Mouse (Mus musculus) gastrocnemius, adult 2 months (tissue): Measurements from ENCODE around the gene AC129217.1. TPM values are rescaled to one million over a fixed set of nuclear protein-coding genes. Genes with fewer than 3 reads are reported as not detected.
A peak's percentile ranks its signal among the peaks of the same experiment; 100 is the strongest.

Source experiments
- DNase-seq: peaks from one replicate; pipeline ENCODE4 v3.0.0; 2022
- H3K27ac ChIP-seq: fragments of 200-600 bp; 2 replicates; pipeline ENCODE4 v1.8.1; 2022; ENCODE audit warnings: mild to moderate bottlenecking
- H3K4me3 ChIP-seq: fragments of 200-600 bp; 2 replicates; pipeline ENCODE4 v1.8.1; 2022; ENCODE audit warnings: mild to moderate bottlenecking, moderate library complexity
- CTCF ChIP-seq: fragments of 200-600 bp; IDR thresholded peaks from 2 replicates; pipeline ENCODE4 v1.8.1; 2022; ENCODE audit warnings: antibody characterized with exemption, mild to moderate bottlenecking, moderate library complexity
- intact Hi-C: fragments of 180-260 bp; cut with DNase I; formaldehyde crosslinking; loops from one replicate; pipeline ENCODE4 v1.15.1; 2025
- microRNA-seq: library from miRNA; unstranded; fragments of <30 nt; microRNA quantifications from one replicate; pipeline ENCODE4 v1.2.0, GENCODE M21; 2021
- total RNA-seq, 2 experiments: library from RNA; stranded (reverse); gene quantifications; 2 replicates each; pipeline ENCODE4 v1.2.3; 2021

The AC129217.1 gene
- total RNA-seq, 2 experiments from 2014 or later: not detected

- intact Hi-C loops: no loop called here
- no peak overlapping the region for H3K4me3 ChIP-seq
- no peak for DNase-seq
- TF ChIP-seq CTCF: no peak
- H3K27ac ChIP-seq: no peak overlapping the region
Observed at GRCm38 (mm10) chr19:8886916-8887584, 57.5 kb downstream of the AC129217.1 start.

DNA sequence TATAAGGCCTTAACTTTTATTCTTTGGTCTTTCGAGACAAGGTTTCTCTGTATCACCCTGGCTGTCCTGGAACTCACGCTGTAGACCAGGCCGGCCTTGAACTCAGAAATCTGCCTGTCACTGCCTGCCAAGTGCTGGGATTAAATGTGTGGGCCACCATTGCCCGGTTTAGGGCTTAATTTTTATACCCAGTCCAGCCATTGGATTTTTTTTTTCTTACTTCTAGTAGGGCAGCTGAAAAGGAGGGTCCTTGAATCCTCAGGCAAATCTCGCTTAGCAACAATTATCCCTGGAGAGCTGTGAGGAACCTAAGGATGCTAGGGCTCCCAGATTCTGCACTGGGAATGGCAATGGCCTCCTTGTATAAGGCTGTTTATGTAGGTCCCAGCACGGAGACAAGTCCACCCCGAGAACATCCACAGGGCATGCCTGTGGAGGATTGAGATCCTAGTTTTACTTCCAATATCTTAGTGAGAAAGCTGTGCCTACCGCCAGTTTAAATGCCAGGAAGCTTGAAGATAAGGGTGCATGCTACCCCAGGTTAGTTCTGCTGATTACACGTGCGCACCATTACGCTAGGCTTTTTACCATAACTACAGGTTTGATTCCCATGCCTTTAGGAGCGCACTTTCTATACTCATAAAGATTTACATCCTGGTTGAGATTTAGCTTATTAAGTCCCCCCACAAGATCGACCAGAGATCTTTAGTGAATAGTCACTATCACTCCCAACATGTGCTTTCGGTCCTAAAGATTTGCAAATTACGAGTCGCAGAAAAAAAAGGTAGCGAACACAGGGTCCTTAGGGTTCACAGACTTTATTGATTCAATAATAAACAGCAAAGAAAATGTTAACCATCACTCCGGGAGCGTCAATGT, 58.3 kb downstream of the AC129217.1 start:
- TF ChIP-seq CTCF: no peak
- H3K27ac ChIP-seq: peak overlapping the region; percentile 90
- peak overlapping the region; percentile 82 for H3K4me3 ChIP-seq
- DNase-seq: no peak
- intact Hi-C loops: no loop called here

DNA sequence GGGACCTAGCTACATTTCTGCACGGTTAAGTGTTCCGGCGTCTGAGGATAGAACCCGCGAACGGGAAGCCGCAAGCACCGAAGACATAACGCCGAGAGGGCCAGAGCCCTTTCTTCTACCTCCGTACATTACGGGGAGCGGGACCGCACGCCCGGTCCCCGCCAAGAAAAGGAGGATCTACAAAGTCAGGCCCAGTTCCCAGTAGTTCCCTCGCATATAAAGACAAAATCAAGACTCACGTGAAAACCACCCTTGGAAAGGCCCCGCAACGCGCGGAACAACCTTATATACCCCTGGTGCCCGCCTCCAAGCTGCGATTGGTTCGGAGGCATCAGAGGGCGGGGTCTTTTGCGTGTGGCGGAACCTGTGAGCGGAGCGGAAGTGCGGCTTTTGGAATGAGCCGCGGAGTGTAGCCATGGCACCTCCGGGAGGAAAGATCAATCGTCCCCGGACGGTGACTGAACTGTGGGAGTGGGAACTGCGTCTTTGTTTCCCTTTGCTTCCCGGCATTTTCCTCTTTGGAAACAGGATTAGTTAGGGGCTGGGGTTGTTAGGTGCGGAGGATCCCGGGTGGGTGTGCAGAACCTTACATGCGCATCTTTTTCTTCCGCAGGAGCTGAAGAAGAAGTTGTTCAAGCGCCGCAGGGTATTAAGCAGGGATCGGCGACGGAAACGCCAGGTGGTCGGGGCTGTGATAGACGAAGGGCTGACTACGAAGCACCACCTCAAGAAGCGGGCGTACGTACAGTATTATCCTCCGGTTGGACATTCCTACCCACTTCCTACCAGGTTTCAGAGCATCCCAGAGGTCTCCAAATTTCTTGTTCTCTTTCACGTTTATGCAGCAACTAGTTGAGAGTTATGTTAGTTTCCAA, 59.2 kb downstream of the AC129217.1 start, which contains the start of the genes 1810009A15Rik and Gm49416:
1810009A15Rik (plus strand) TSS at position 343 of the 875 bp plus-strand sequence.
Gm49416 (plus strand) TSS at position 416 of the 875 bp plus-strand sequence.
- Histone ChIP-seq H3K27ac (peak within 1 kb of the TSS; percentile 90), H3K4me3 (peak within 1 kb of the TSS; percentile 82)
- no peak for TF ChIP-seq CTCF
- intact Hi-C loops: no loop called here
- peak; percentile 96 for DNase-seq

Small RNAs within 50 kb of the gene (microRNA-seq; reads per million reads assigned to microRNA genes)
- not detected for gene Mir5136

Other genes starting within 250 kb of the AC129217.1 start
- gene Slc22a8, start 238.5 kb upstream of the AC129217.1 start, total RNA-seq: not detected
- gene Slc22a6, start 211.7 kb upstream of the AC129217.1 start, total RNA-seq: not detected
- not detected for gene Chrm1, start 166.0 kb upstream of the AC129217.1 start, total RNA-seq
- 10 to 100 TPM; 33.9 to 35.1 TPM for gene Slc3a2, start 106.4 kb upstream of the AC129217.1 start, total RNA-seq
- 10 to 100 TPM; 15.4 to 16.4 TPM for gene Wdr74, start 93.9 kb upstream of the AC129217.1 start, total RNA-seq
- gene 1700092M07Rik, start 89.1 kb upstream of the AC129217.1 start, total RNA-seq: not detected
- 10 to 100 TPM; 20.8 to 22.1 TPM for gene Stx5a, start 88.4 kb upstream of the AC129217.1 start, total RNA-seq
- 10 to 100 TPM; 37.8 to 41.5 TPM for gene Nxf1, start 72.7 kb upstream of the AC129217.1 start, total RNA-seq
- 100 to 1,000 TPM in 1 of 2 experiments, 10 to 100 TPM in 1; 77.2 to 118 TPM for gene Tmem223, start 58.8 kb upstream of the AC129217.1 start, total RNA-seq
- 10 to 100 TPM in 1 of 2 experiments, 1 to 10 TPM in 1; 7.4 to 10.6 TPM for gene Tmem179b, start 55.3 kb upstream of the AC129217.1 start, total RNA-seq
- gene Taf6l, start 43.4 kb upstream of the AC129217.1 start, total RNA-seq: 1 to 10 TPM; 5.2 to 6.7 TPM
- 10 to 100 TPM; 35.6 to 42.6 TPM for gene Polr2g, start 31.2 kb upstream of the AC129217.1 start, total RNA-seq
- 1 to 10 TPM in 1 of 2 experiments, under 1 TPM in 1; 0.82 to 1.1 TPM for gene Zbtb3, start 27.2 kb upstream of the AC129217.1 start, total RNA-seq
- 10 to 100 TPM; 11.9 to 12.6 TPM for gene Ttc9c, start 10.4 kb upstream of the AC129217.1 start, total RNA-seq
- 10 to 100 TPM; 40.1 to 49.4 TPM for gene Hnrnpul2, start 9.8 kb upstream of the AC129217.1 start, total RNA-seq
- 10 to 100 TPM; 16.8 to 18.4 TPM for gene Bscl2, start 7.7 kb downstream of the AC129217.1 start, total RNA-seq
- not detected for gene Gng3, start 9.4 kb downstream of the AC129217.1 start, total RNA-seq
- gene Lrrn4cl, start 21.0 kb downstream of the AC129217.1 start, total RNA-seq: 1 to 10 TPM; 7.3 to 7.8 TPM
- 100 to 1,000 TPM; 199 to 235 TPM for gene Ubxn1, start 41.7 kb downstream of the AC129217.1 start, total RNA-seq
- 10 to 100 TPM; 57.7 to 59.0 TPM for gene Uqcc3, start 51.1 kb downstream of the AC129217.1 start, total RNA-seq
- 1 to 10 TPM in 1 of 2 experiments, under 1 TPM in 1; 0.99 to 6.1 TPM for gene Lbhd1, start 54.0 kb downstream of the AC129217.1 start, total RNA-seq
- not detected for gene Gm49403, start 54.2 kb downstream of the AC129217.1 start, total RNA-seq
- 10 to 100 TPM; 11.8 to 13.5 TPM for gene 1810009A15Rik, start 59.1 kb downstream of the AC129217.1 start, total RNA-seq
- 1 to 10 TPM in 1 of 2 experiments, under 1 TPM in 1; 0.61 to 5.3 TPM for gene Gm49416, start 59.2 kb downstream of the AC129217.1 start, total RNA-seq
- 10 to 100 TPM; 10.6 to 12.5 TPM for gene Ints5, start 63.2 kb downstream of the AC129217.1 start, total RNA-seq
- gene Ganab, start 68.3 kb downstream of the AC129217.1 start, total RNA-seq: 10 to 100 TPM; 21.6 to 26.4 TPM
- gene B3gat3, start 90.6 kb downstream of the AC129217.1 start, total RNA-seq: 10 to 100 TPM; 32.2 to 35.7 TPM
- gene Rom1, start 99.6 kb downstream of the AC129217.1 start, total RNA-seq: 1 to 10 TPM; 7.3 TPM
- 1 to 10 TPM; 3.4 to 6.2 TPM for gene Eml3, start 99.8 kb downstream of the AC129217.1 start, total RNA-seq
- 10 to 100 TPM; 23.5 to 27.2 TPM for gene Mta2, start 112.1 kb downstream of the AC129217.1 start, total RNA-seq
- 10 to 100 TPM in 1 of 2 experiments, 1 to 10 TPM in 1; 7.9 to 10.4 TPM for gene Tut1, start 124.1 kb downstream of the AC129217.1 start, total RNA-seq
- 100 to 1,000 TPM; 423 to 463 TPM for gene Eef1g, start 137.3 kb downstream of the AC129217.1 start, total RNA-seq
- 100 to 1,000 TPM; 212 to 217 TPM for gene Ahnak, start 159.5 kb downstream of the AC129217.1 start, total RNA-seq